Mouse (Mus musculus): ENCODE measurements around the gene Pik3c2b.

GRCm38 (mm10) chr1:133051829-133052228 is 6.4 kb downstream of the Pik3c2b start:
- TF ChIP-seq CTCF (IDR thresholded peaks at IDR 0.05; ENCODE audit: insufficient read depth, low read depth, low read length) (no peak), POLR2A (IDR thresholded peaks at IDR 0.05; ENCODE audit: insufficient read depth, low read depth, low read length) (no peak)

Data from olfactory bulb, adult 2 months (tissue).